Mouse (Mus musculus): ENCODE measurements at regions not wholly inside any gene's neighbourhood (a gene's known extent, or its start where the extent isn't known, plus 50 kb on each side); places are given as distances from the start of the nearest gene placed in this dataset.

- H3K9ac ChIP-seq (ENCODE audit: insufficient read depth, low read depth, low read length, poor library complexity, severe bottlenecking): no peak overlapping the region
- H3K36me3 ChIP-seq (ENCODE audit: control insufficient read depth, insufficient read depth, low read length, poor library complexity, severe bottlenecking): no peaks in the 10 kb centered on the region
- in situ Hi-C loops (cut with MboI; ENCODE audit: low sequenced_read_pairs in 2 of 2, unreplicated experiment in 2 of 2): no loop called here
- no peak for DNase-seq (ENCODE audit: low read depth, low spot score)
- H3K4me1 ChIP-seq (ENCODE audit: control insufficient read depth in 2 of 2, insufficient read depth in 2 of 2, low read length in 2 of 2, poor library complexity in 1 of 2): no peaks in the 10 kb centered on the region
- no peaks in the 10 kb centered on the region for H3K9me3 ChIP-seq (ENCODE audit: control insufficient read depth, insufficient read depth, low read depth, low read length)
- H3K27ac ChIP-seq (ENCODE audit: insufficient read depth, low read depth, low read length, poor library complexity, severe bottlenecking): no peak overlapping the region
- H3K4me3 ChIP-seq (ENCODE audit: insufficient read depth in 1 of 2, low read depth in 1 of 2, low read length in 2 of 2, poor library complexity in 1 of 2, severe bottlenecking in 1 of 2): no peak overlapping the region
- TF ChIP-seq CHD2 (IDR thresholded peaks at IDR 0.05; ENCODE audit: low read depth, low read length) (no peak), ZNF384 (IDR thresholded peaks at IDR 0.05; ENCODE audit: low read depth, low read length) (no peak), ZC3H11A (IDR thresholded peaks at IDR 0.05; ENCODE audit: borderline replicate concordance, low read depth, low read length) (no peak), HCFC1 (IDR thresholded peaks at IDR 0.05; ENCODE audit: borderline replicate concordance, insufficient read depth, low read length) (no peak), MAFK (IDR thresholded peaks at IDR 0.05; ENCODE audit: insufficient read depth, low read depth, low read length) (no peak)
Measured at GRCm38 (mm10) chr11:18266161-18266560, 312.5 kb upstream of the Etaa1 start.

DNA sequence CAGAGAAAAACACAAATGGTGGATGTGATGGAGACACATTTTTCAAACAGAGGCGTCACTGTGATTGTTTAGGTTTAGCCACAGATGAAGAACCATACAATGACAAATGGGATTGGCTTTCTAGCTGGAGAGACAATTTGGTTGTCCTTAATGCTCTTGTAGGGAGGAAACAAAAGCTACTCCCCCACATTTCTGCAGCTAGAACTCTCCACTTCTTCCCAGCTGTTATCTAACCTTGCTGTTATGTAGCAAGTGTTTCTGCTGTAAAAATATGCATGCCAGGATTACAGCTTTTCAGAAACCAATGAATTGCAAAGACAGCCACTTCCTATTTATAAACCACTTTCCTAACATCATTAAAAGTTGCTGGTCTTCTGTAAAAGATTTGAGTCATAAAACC lies 309.2 kb upstream of the Etaa1 start:
- TF ChIP-seq MAFK (IDR thresholded peaks at IDR 0.05; ENCODE audit: insufficient read depth, low read depth, low read length) (no peak), ZNF384 (IDR thresholded peaks at IDR 0.05; ENCODE audit: low read depth, low read length) (no peak), HCFC1 (IDR thresholded peaks at IDR 0.05; ENCODE audit: borderline replicate concordance, insufficient read depth, low read length) (no peak), ZC3H11A (IDR thresholded peaks at IDR 0.05; ENCODE audit: borderline replicate concordance, low read depth, low read length) (no peak), CHD2 (IDR thresholded peaks at IDR 0.05; ENCODE audit: low read depth, low read length) (no peak)

DNA sequence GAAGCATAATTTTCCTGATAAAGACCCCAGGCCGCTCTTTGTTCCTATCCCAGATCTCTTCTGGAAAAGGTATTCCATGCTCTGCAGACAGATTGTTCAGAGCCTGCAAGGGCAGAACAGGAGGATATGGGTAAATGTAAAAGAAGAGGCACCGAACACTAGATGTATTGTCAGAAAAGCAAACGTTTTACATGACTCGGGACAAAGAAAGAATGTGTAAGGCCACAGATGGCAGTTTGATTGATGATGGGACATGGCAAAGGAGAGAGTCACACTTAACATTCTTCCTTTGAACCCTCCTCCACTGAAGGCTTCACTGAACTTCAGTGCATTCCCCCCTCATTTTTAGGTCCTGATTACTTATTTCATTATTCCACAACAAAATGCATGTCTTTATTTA lies 295.6 kb upstream of the Etaa1 start:
- H3K4me1 ChIP-seq (ENCODE audit: control insufficient read depth in 2 of 2, insufficient read depth in 2 of 2, low read length in 2 of 2, poor library complexity in 1 of 2): no peaks in the 10 kb centered on the region
- no peak for TF ChIP-seq CHD2 (IDR thresholded peaks at IDR 0.05; ENCODE audit: low read depth, low read length)
- TF ChIP-seq ZC3H11A (IDR thresholded peaks at IDR 0.05; ENCODE audit: borderline replicate concordance, low read depth, low read length): no peak
- TF ChIP-seq ZNF384 (IDR thresholded peaks at IDR 0.05; ENCODE audit: low read depth, low read length): no peak
- no peak for TF ChIP-seq MAFK (IDR thresholded peaks at IDR 0.05; ENCODE audit: insufficient read depth, low read depth, low read length)
- no peak for TF ChIP-seq HCFC1 (IDR thresholded peaks at IDR 0.05; ENCODE audit: borderline replicate concordance, insufficient read depth, low read length)
- no peak for DNase-seq (ENCODE audit: low read depth, low spot score)
- H3K9ac ChIP-seq (ENCODE audit: insufficient read depth, low read depth, low read length, poor library complexity, severe bottlenecking): no peak overlapping the region
- no peak overlapping the region for H3K27ac ChIP-seq (ENCODE audit: insufficient read depth, low read depth, low read length, poor library complexity, severe bottlenecking)
- in situ Hi-C loops (cut with MboI; ENCODE audit: low sequenced_read_pairs in 2 of 2, unreplicated experiment in 2 of 2): no loop called here
- H3K4me3 ChIP-seq (ENCODE audit: insufficient read depth in 1 of 2, low read depth in 1 of 2, low read length in 2 of 2, poor library complexity in 1 of 2, severe bottlenecking in 1 of 2): no peak overlapping the region
- no peaks in the 10 kb centered on the region for H3K36me3 ChIP-seq (ENCODE audit: control insufficient read depth, insufficient read depth, low read length, poor library complexity, severe bottlenecking)
- no peaks in the 10 kb centered on the region for H3K9me3 ChIP-seq (ENCODE audit: control insufficient read depth, insufficient read depth, low read depth, low read length)

More for the DNA sequence above, 309.2 kb upstream of the Etaa1 start:
- in situ Hi-C loops (cut with MboI; ENCODE audit: low sequenced_read_pairs in 2 of 2, unreplicated experiment in 2 of 2): no loop called here
- Histone ChIP-seq H3K27ac (ENCODE audit: insufficient read depth, low read depth, low read length, poor library complexity, severe bottlenecking) (no peak overlapping the region), H3K4me3 (ENCODE audit: insufficient read depth in 1 of 2, low read depth in 1 of 2, low read length in 2 of 2, poor library complexity in 1 of 2, severe bottlenecking in 1 of 2) (no peak overlapping the region), H3K4me1 (ENCODE audit: control insufficient read depth in 2 of 2, insufficient read depth in 2 of 2, low read length in 2 of 2, poor library complexity in 1 of 2) (no peaks in the 10 kb centered on the region), H3K9me3 (ENCODE audit: control insufficient read depth, insufficient read depth, low read depth, low read length) (no peaks in the 10 kb centered on the region), H3K36me3 (ENCODE audit: control insufficient read depth, insufficient read depth, low read length, poor library complexity, severe bottlenecking) (no peaks in the 10 kb centered on the region), H3K9ac (ENCODE audit: insufficient read depth, low read depth, low read length, poor library complexity, severe bottlenecking) (no peak overlapping the region)
- no peak for DNase-seq (ENCODE audit: low read depth, low spot score)

- H3K4me1 ChIP-seq (ENCODE audit: control insufficient read depth in 2 of 2, insufficient read depth in 2 of 2, low read length in 2 of 2, poor library complexity in 1 of 2): no peaks in the 10 kb centered on the region
- in situ Hi-C loops (cut with MboI; ENCODE audit: low sequenced_read_pairs in 2 of 2, unreplicated experiment in 2 of 2): no loop called here
- H3K36me3 ChIP-seq (ENCODE audit: control insufficient read depth, insufficient read depth, low read length, poor library complexity, severe bottlenecking): no peaks in the 10 kb centered on the region
- no peak overlapping the region for H3K27ac ChIP-seq (ENCODE audit: insufficient read depth, low read depth, low read length, poor library complexity, severe bottlenecking)
- no peak for DNase-seq (ENCODE audit: low read depth, low spot score)
- no peaks in the 10 kb centered on the region for H3K9me3 ChIP-seq (ENCODE audit: control insufficient read depth, insufficient read depth, low read depth, low read length)
- H3K4me3 ChIP-seq (ENCODE audit: insufficient read depth in 1 of 2, low read depth in 1 of 2, low read length in 2 of 2, poor library complexity in 1 of 2, severe bottlenecking in 1 of 2): no peak overlapping the region
- H3K9ac ChIP-seq (ENCODE audit: insufficient read depth, low read depth, low read length, poor library complexity, severe bottlenecking): no peak overlapping the region
- TF ChIP-seq CHD2 (IDR thresholded peaks at IDR 0.05; ENCODE audit: low read depth, low read length) (no peak), ZNF384 (IDR thresholded peaks at IDR 0.05; ENCODE audit: low read depth, low read length) (no peak), ZC3H11A (IDR thresholded peaks at IDR 0.05; ENCODE audit: borderline replicate concordance, low read depth, low read length) (no peak), HCFC1 (IDR thresholded peaks at IDR 0.05; ENCODE audit: borderline replicate concordance, insufficient read depth, low read length) (no peak), MAFK (IDR thresholded peaks at IDR 0.05; ENCODE audit: insufficient read depth, low read depth, low read length) (no peak)
Measured at GRCm38 (mm10) chr11:18216762-18217161, 263.1 kb upstream of the Etaa1 start.

- in situ Hi-C loops (cut with MboI; ENCODE audit: low sequenced_read_pairs in 2 of 2, unreplicated experiment in 2 of 2): no loop called here
Measured at GRCm38 (mm10) chr11:18173028-18173427, 219.4 kb upstream of the Etaa1 start.

More at GRCm38 (mm10) chr11:18173028-18173427, 219.4 kb upstream of the Etaa1 start:
- Histone ChIP-seq H3K4me3 (ENCODE audit: insufficient read depth in 1 of 2, low read depth in 1 of 2, low read length in 2 of 2, poor library complexity in 1 of 2, severe bottlenecking in 1 of 2) (no peak overlapping the region), H3K36me3 (ENCODE audit: control insufficient read depth, insufficient read depth, low read length, poor library complexity, severe bottlenecking) (no peaks in the 10 kb centered on the region), H3K9ac (ENCODE audit: insufficient read depth, low read depth, low read length, poor library complexity, severe bottlenecking) (no peak overlapping the region), H3K9me3 (ENCODE audit: control insufficient read depth, insufficient read depth, low read depth, low read length) (no peaks in the 10 kb centered on the region), H3K4me1 (ENCODE audit: control insufficient read depth in 2 of 2, insufficient read depth in 2 of 2, low read length in 2 of 2, poor library complexity in 1 of 2) (no peaks in the 10 kb centered on the region), H3K27ac (ENCODE audit: insufficient read depth, low read depth, low read length, poor library complexity, severe bottlenecking) (no peak overlapping the region)
- DNase-seq (ENCODE audit: low read depth, low spot score): no peak
- TF ChIP-seq MAFK (IDR thresholded peaks at IDR 0.05; ENCODE audit: insufficient read depth, low read depth, low read length): no peak
- no peak for TF ChIP-seq ZC3H11A (IDR thresholded peaks at IDR 0.05; ENCODE audit: borderline replicate concordance, low read depth, low read length)

Measured in ES-E14 (cell line).